Mouse (Mus musculus) G1E-ER4 (cell line): ENCODE measurements around the gene Angptl1. TPM values are rescaled to one million over a fixed set of nuclear protein-coding genes. Genes with fewer than 3 reads are reported as not detected.

Experiments used
- GATA1 ChIP-seq: IDR thresholded peaks from one replicate; pipeline ENCODE4 v1.8.0; 2012; ENCODE audit warnings: low read length, inconsistent platforms
- polyA plus RNA-seq: library from polyadenylated mRNA; stranded (reverse); fragments of >175 nt; gene quantifications from 2 replicates; pipeline ENCODE4 v1.2.3, GENCODE M21; 2012

Angptl1 gene
- polyA plus RNA-seq, 1 experiment, result not detected

GRCm38 (mm10) chr1:156859711-156860250 is 21.4 kb downstream of the Angptl1 start:
- no peak for TF ChIP-seq GATA1

- no peak for TF ChIP-seq GATA1
These were observed 21.9 kb downstream of the Angptl1 start for GRCm38 (mm10) chr1:156860266-156860665.

DNA sequence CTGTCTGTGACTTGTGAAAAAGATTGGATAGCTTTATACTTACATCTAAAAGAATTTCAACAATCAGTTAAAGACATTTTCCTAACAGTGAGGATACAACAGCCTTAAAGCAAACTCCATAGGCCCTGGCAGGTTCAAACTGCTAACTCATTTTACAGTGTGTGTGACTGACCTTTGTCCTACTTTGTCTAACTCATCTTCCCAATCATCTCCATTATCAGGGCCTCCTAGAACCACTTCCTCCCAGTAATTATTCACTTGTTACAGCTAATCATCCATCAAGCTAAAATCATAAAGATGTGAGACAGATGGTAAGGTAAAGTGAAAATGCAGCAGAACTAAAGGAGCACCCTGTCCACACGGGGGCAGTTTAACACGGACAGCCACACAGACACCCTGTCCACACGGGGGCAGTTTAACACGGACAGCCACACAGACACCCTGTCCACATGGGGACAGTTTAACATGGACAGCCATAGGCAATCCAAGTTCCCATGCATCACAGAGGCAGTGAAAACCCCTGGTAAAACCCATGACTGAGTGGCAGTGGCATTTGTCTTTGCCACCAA is 23.2 kb downstream of the Angptl1 start:
- peak; percentile 62 for TF ChIP-seq GATA1

GRCm38 (mm10) chr1:156863726-156864125 is 25.4 kb downstream of the Angptl1 start:
- no peak for TF ChIP-seq GATA1

DNA sequence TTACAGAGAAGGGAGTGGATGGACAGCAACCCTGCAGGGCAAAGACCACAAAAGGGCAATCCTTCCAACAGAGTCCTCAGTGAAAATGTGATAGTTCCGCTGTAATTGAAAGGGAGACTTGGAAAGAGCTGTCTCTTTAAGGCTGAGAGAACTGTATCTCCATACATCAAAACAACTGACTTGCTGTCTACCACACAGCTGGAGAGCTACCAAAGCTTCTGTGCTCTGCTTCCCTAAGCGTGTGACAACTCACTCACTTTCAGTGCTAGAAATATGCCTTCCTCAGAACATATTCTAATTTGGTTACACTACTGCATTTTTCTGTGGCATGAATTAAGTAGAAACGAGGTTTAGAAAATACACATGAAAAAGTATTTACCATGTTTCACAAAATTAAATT is 25.9 kb downstream of the Angptl1 start:
- TF ChIP-seq GATA1, result no peak

DNA sequence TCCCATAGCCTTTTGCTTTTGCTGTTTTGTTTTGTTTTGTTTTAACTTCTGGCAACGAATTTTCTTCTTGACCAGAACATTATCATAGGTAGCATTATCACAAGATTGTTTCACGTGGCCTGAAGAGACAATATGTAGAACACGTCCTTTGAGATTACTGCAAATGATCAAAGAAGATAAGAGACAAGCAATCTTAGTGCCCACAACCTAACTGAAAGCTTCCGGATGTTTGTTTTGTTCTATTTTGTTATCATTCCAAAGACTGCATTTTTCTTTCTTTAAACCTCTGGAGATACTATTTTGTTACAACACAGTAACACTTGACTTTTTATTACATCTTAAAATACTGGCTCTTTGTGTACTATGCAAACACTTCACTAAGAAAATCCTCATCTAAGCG is 31.7 kb downstream of the Angptl1 start:
- TF ChIP-seq GATA1, result no peak

- TF ChIP-seq GATA1, result no peak
These were observed 32.3 kb downstream of the Angptl1 start for GRCm38 (mm10) chr1:156870616-156871015.

DNA sequence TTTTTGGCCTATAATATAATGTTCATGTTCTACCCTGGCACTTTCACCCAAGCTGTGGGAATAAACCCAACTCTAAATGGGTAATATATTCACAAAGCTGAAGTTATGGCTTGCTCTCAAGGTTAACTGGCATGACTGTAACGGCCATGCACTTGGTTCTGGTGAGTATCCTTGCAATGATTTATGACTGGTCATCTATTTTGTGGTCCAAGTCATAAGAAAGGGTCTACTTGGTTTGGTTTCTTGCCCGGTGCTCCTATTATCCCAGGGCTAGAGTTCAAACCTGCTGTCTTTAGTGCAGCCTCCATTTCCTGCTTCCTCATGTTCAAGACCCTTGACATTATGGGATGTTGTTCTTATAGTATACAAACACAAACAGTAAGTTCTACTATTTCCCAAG is 46.4 kb downstream of the Angptl1 start:
- TF ChIP-seq GATA1, result no peak

- no peak for TF ChIP-seq GATA1
These were observed 47.5 kb downstream of the Angptl1 start for GRCm38 (mm10) chr1:156885879-156886278.

- no peak for TF ChIP-seq GATA1
These were observed 50.5 kb downstream of the Angptl1 start for GRCm38 (mm10) chr1:156888830-156889229.

- no peak for TF ChIP-seq GATA1
These were observed 53.2 kb downstream of the Angptl1 start for GRCm38 (mm10) chr1:156891561-156891960.

DNA sequence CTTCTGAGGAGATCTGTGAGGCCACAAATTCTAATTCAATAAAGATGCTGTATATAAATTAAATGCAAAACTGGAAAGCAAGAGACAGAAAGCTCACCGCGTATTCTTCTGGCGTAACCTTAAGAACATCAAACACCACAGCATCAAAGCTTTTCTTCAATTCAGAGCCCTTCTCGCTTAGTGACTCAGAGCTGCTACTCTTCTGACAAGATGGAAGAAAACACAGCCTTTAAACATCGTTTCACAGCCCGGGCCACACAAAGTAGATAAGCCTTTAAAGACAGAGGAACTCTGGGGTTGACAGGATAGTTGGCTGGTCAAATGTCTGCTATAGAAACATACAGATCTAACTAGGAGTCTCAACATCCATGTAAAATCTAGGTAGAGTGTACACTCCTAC is 63.3 kb downstream of the Angptl1 start:
- no peak for TF ChIP-seq GATA1

GRCm38 (mm10) chr1:156903899-156904298 is 65.5 kb downstream of the Angptl1 start:
- no peak for TF ChIP-seq GATA1

DNA sequence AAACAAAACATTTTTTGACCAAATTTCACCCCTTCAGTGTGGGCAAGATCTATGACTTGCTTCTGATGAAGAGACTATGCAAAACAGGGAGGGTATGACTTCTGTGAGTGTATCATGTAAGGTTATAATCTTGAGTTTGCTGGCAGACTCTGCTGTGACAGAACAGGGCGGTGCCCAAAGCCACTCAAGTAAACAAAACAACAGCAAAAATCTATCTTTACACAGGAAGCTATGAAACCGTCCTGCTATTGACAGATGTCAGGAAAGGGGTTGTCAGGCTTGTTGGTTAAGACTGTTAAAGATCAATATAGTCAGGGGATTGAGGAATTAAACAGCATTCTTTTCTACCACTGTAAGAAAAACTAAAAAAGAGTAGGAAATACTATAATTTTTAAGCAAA is 67.3 kb downstream of the Angptl1 start:
- TF ChIP-seq GATA1, result no peak

DNA sequence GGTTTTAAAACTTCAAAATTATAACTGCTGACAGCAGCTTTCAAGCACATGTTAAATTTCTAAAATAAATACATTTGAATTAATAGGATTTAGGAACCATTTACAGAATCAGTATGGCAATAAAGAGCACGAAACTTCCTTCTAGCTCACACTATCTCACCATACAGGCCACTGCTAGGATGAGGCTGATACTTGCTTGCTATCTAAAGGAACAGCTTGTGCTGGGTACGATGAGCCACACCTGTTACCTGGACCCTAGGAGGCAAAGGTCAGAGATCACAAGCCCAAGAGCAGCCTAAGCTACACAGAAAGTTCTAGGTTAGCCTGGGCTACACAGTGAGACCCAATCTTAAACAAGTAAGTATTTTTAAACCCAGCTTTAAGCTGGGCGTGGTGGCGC is 70.9 kb downstream of the Angptl1 start:
- TF ChIP-seq GATA1, result no peak

GRCm38 (mm10) chr1:156909866-156910265 is 71.5 kb downstream of the Angptl1 start:
- no peak for TF ChIP-seq GATA1

Other genes with a start within 250 kb of the Angptl1 start
- gene Tor3a, start 164.2 kb upstream of the Angptl1 start, polyA plus RNA-seq, result 1.8 and 2.4 TPM in 2 replicates
- gene Fam20b, start 119.5 kb upstream of the Angptl1 start, polyA plus RNA-seq, result 10.1 and 11.7 TPM in 2 replicates
- gene Ralgps2, start 101.1 kb downstream of the Angptl1 start, polyA plus RNA-seq, result 20.3 and 26.5 TPM in 2 replicates